Mouse (Mus musculus) CH12.LX (cell line): ENCODE measurements around the gene Rab3a. TPM values are rescaled to one million over a fixed set of nuclear protein-coding genes. Genes with fewer than 3 reads are reported as not detected.
A peak's percentile ranks its signal among the peaks of the same experiment; 100 is the strongest.

Experiments
- DNase-seq: peaks from one replicate; pipeline ENCODE4 v3.0.0-alpha.2; 2013; ENCODE audit errors: extremely low read depth
- H3K27ac ChIP-seq: 2 replicates; pipeline ENCODE4 v1.5.1; 2012; ENCODE audit warnings: low read depth, mild to moderate bottlenecking, control low read depth, moderate library complexity; ENCODE audit not compliant: insufficient read depth
- H3K27me3 ChIP-seq: replicated peaks from 2 replicates; pipeline ENCODE3; 2012; ENCODE audit warnings: inconsistent platforms
- H3K36me3 ChIP-seq, 2 experiments: replicated peaks in 1 of 2; 2 replicates each; pipeline versions ENCODE3 to v1.6.1; 2012; ENCODE audit warnings: inconsistent platforms in 1 of 2, low read length in 1 of 2, mild to moderate bottlenecking in 1 of 2, mixed read lengths in 1 of 2, moderate library complexity in 1 of 2; ENCODE audit not compliant: control insufficient read depth in 1 of 2, insufficient read depth in 1 of 2
- H3K4me1 ChIP-seq, 2 experiments: 2 replicates each; pipeline ENCODE4 v1.6.1; 2012; ENCODE audit warnings: inconsistent platforms in 1 of 2, moderate library complexity in 1 of 2; ENCODE audit not compliant: insufficient read depth in 2 of 2, control insufficient read depth in 1 of 2
- H3K4me2 ChIP-seq: 2 replicates; pipeline ENCODE4 v1.6.1; 2012; ENCODE audit warnings: low read depth, mild to moderate bottlenecking, control low read depth; ENCODE audit not compliant: poor library complexity, insufficient read depth, severe bottlenecking
- H3K4me3 ChIP-seq, 3 experiments: fragments of 150-350 bp in 1 of 3; sonication (generic) in 1 of 3; replicated peaks in 1 of 3; 2 replicates each; pipeline versions ENCODE3 to v1.5.1; 2011 to 2012; ENCODE audit warnings: low read depth in 2 of 3, low read length in 2 of 3, mild to moderate bottlenecking in 2 of 3, moderate library complexity in 2 of 3, control low read depth in 1 of 3, improper control_type of control experiment in 1 of 3, inconsistent platforms in 1 of 3, mixed read lengths in 1 of 3; ENCODE audit not compliant: poor library complexity in 1 of 3
- H3K79me2 ChIP-seq: replicated peaks from 2 replicates; pipeline ENCODE4 v1.6.1; 2012; ENCODE audit warnings: mild to moderate bottlenecking, moderate library complexity; ENCODE audit not compliant: control insufficient read depth, poor library complexity, insufficient read depth, severe bottlenecking; ENCODE audit errors: extremely low read depth
- H3K9ac ChIP-seq: 2 replicates; pipeline ENCODE4 v1.6.1; 2012; ENCODE audit warnings: low read depth, mild to moderate bottlenecking, control low read depth, moderate library complexity; ENCODE audit not compliant: insufficient read depth
- H3K9me3 ChIP-seq: replicated peaks from 2 replicates; pipeline ENCODE3; 2012; ENCODE audit warnings: low read length, inconsistent platforms, mixed read lengths
- CHD2 ChIP-seq: IDR thresholded peaks from 2 replicates; pipeline ENCODE4 v1.6.1; 2011; ENCODE audit warnings: low read length, improper control_type of control experiment
- CTCF ChIP-seq, 2 experiments: IDR thresholded peaks in 1 of 2; conservative IDR thresholded peaks in 1 of 2; 2 replicates each; pipeline ENCODE4 v1.5.1; 2011 to 2012; ENCODE audit warnings: low read depth in 2 of 2, low read length in 2 of 2, improper control_type of control experiment in 1 of 2, inconsistent platforms in 1 of 2, mild to moderate bottlenecking in 1 of 2, moderate library complexity in 1 of 2
- E2F4 ChIP-seq: IDR thresholded peaks from 2 replicates; pipeline ENCODE4 v1.6.1; 2011; ENCODE audit warnings: low read depth, low read length, improper control_type of control experiment; ENCODE audit not compliant: insufficient replicate concordance
- EP300 ChIP-seq: IDR thresholded peaks from 2 replicates; pipeline ENCODE4 v1.6.1; 2011; ENCODE audit warnings: low read length, improper control_type of control experiment
- ETS1 ChIP-seq: conservative IDR thresholded peaks from 2 replicates; pipeline ENCODE4 v1.6.1; 2012; ENCODE audit warnings: low read depth, mild to moderate bottlenecking, inconsistent platforms, low read length, improper control_type of control experiment, moderate library complexity
- MEF2A ChIP-seq: IDR thresholded peaks from 2 replicates; pipeline ENCODE4 v1.6.1; 2014; ENCODE audit warnings: low read depth, mild to moderate bottlenecking, inconsistent platforms, low read length, improper control_type of control experiment, borderline replicate concordance
- PAX5 ChIP-seq: IDR thresholded peaks from 2 replicates; pipeline ENCODE4 v1.6.1; 2012; ENCODE audit warnings: low read length, inconsistent platforms, mixed read lengths
- RAD21 ChIP-seq: IDR thresholded peaks from 2 replicates; pipeline ENCODE4 v1.6.1; 2011; ENCODE audit warnings: low read depth, mild to moderate bottlenecking, low read length, improper control_type of control experiment, moderate library complexity
- RCOR1 ChIP-seq: conservative IDR thresholded peaks from 2 replicates; pipeline ENCODE4 v1.6.1; 2012; ENCODE audit warnings: low read depth, mild to moderate bottlenecking, inconsistent platforms, low read length, improper control_type of control experiment
- SMC3 ChIP-seq: IDR thresholded peaks from 2 replicates; pipeline ENCODE4 v1.6.1; 2011; ENCODE audit warnings: low read depth, low read length, improper control_type of control experiment
- TCF12 ChIP-seq: IDR thresholded peaks from 2 replicates; pipeline ENCODE4 v1.6.1; 2014; ENCODE audit warnings: low read depth, mild to moderate bottlenecking, inconsistent platforms, low read length, improper control_type of control experiment
- UBTF ChIP-seq: IDR thresholded peaks from 2 replicates; pipeline ENCODE4 v1.6.1; 2012; ENCODE audit warnings: low read depth, mild to moderate bottlenecking, inconsistent platforms, low read length, improper control_type of control experiment, moderate library complexity
- USF1 ChIP-seq: IDR thresholded peaks from 2 replicates; pipeline ENCODE4 v1.6.1; 2014; ENCODE audit warnings: low read depth, mild to moderate bottlenecking, inconsistent platforms, low read length, improper control_type of control experiment
- ZC3H11A ChIP-seq: IDR thresholded peaks from 2 replicates; pipeline ENCODE4 v1.6.1; 2012; ENCODE audit warnings: low read depth, mild to moderate bottlenecking, inconsistent platforms, low read length, improper control_type of control experiment
- ZKSCAN1 ChIP-seq: IDR thresholded peaks from 2 replicates; pipeline ENCODE4 v1.6.1; 2012; ENCODE audit warnings: low read depth, inconsistent platforms, low read length, improper control_type of control experiment, borderline replicate concordance
- dilution Hi-C: fragments of 300-500 bp; cut with MboI; formaldehyde crosslinking; loops from 2 replicates; pipeline ENCODE4 v1.14.3; 2020; ENCODE audit warnings: low sequenced_read_pairs; ENCODE audit not compliant: extremely low pct_unique_long_range_greater_than_20kb, extremely low pct_ligation_motif_present
- in situ Hi-C: fragments of 300-500 bp; cut with MboI; formaldehyde crosslinking; loops from 3 replicates; pipeline ENCODE4 v1.14.3; 2019; ENCODE audit warnings: low sequenced_read_pairs, low pct_ligation_motif_present, low pct_unique_long_range_greater_than_20kb, mixed read lengths
- polyA plus RNA-seq: library from polyadenylated mRNA; unstranded; fragments of >175 nt; gene quantifications from 2 replicates; pipeline ENCODE4 v1.2.1, GENCODE M21; 2012; ENCODE audit warnings: low read depth; ENCODE audit not compliant: insufficient read length
- total RNA-seq, 2 experiments: library from RNA; depleted of rRNA; stranded (reverse); fragments of 300-350 nt in 1 of 2; fragments of >200 nt in 1 of 2; gene quantifications; 2 replicates each; pipeline ENCODE4 v1.2.3; 2012 to 2014

Gene Rab3a
- total and polyA plus RNA-seq, 3 experiments = 0.87 to 1.9 (median 0.99) TPM

DNA sequence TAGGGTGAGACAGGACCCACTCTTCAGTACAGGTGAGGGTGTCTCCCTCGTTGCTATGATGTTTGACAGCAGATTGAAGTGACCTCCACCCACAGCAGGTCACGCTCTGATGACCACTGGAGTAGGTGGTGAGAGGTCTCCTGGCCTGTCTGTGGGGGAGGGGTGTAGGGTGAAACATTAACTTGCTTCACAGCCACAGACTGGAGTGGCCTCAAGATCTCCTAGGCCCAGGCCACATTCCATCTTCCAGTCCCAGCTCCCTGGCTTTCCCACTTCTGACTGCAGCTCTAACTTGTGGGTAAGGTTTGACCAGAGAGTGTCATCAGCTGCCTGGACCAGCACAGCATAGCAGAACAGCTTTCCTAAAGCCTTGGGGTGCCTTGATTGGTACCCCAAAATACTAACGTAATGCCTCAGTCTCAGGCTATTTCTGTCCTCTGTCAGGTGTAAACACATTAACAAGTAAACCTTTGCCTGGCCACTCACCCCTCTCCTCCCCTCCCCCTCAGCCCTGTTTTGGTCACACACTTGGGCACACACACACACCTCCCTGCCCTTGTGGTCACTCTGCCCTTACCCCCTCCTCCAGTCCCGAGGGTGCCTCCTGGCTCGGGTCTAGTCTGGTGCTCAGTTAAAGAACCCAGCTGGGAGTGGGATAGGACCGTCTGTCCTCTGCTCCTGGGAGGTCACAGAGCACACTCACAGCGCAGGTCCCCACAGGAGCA lies 30.8 kb upstream of the Rab3a start, which contains the start of gene Pde4c:
TSS of gene Pde4c (plus strand) at position 235 of the 725 bp plus-strand sequence.
- Histone ChIP-seq H3K4me2 (no peak within 1 kb of the TSS), H3K9ac (no peak within 1 kb of the TSS), H3K4me1 (peaks cover 6 to 30% of the 10 kb centered on the region in 2 experiments; a peak in 3 of 4 replicates), H3K79me2 (no peaks in the 10 kb centered on the region), H3K27me3 (peaks cover 4% of the 10 kb centered on the region), H3K4me3 (no peak within 1 kb of the TSS), H3K9me3 (no peaks in the 10 kb centered on the region), H3K27ac (no peak within 1 kb of the TSS), H3K36me3 (no peaks in the 10 kb centered on the region)
- TF ChIP-seq CHD2 (0 out of 2 replicates have a peak, but pooled peaks have one; percentile 26), PAX5 (0 out of 2 replicates have a peak, but pooled peaks have one; percentile 41), USF1 (no peak)
- in situ Hi-C loops (no loop called here), dilution Hi-C loops (no loop called here)
- no peak for DNase-seq

- no peak for DNase-seq
- Histone ChIP-seq H3K9ac (no peak overlapping the region), H3K4me1 (peaks cover 9 to 32% of the 10 kb centered on the region in 2 experiments; a peak in 3 of 4 replicates), H3K4me2 (no peak overlapping the region), H3K27ac (no peak overlapping the region), H3K36me3 (no peaks in the 10 kb centered on the region), H3K79me2 (no peaks in the 10 kb centered on the region), H3K27me3 (peaks cover 3% of the 10 kb centered on the region), H3K4me3 (no peak overlapping the region), H3K9me3 (no peaks in the 10 kb centered on the region)
- TF ChIP-seq USF1 (no peak), RAD21 (no peak), ETS1 (no peak), SMC3 (no peak), TCF12 (no peak), CHD2 (no peak), ZKSCAN1 (no peak), UBTF (no peak), EP300 (no peak), RCOR1 (no peak), MEF2A (no peak), E2F4 (no peak), PAX5 (no peak), CTCF (conservative IDR thresholded peaks at IDR 0.05 in 1 of 2, IDR thresholded peaks at IDR 0.05 in 1 of 2; ENCODE audit: low read depth in 2 of 2, low read length in 2 of 2) (no peak), ZC3H11A (no peak)
- dilution Hi-C loops (no loop called here), in situ Hi-C loops (no loop called here)
Observed at GRCm38 (mm10) chr8:70724216-70724615, 30.3 kb upstream of the Rab3a start.
